Mouse (Mus musculus) bone marrow macrophage, adult 2 months (primary cell): ENCODE measurements at regions not wholly inside any gene's neighbourhood (a gene's known extent, or its start where the extent isn't known, plus 50 kb on each side); places are given as distances from the start of the nearest gene placed in this dataset.

ENCODE experiments used
- H3K27ac ChIP-seq: 2 replicates; pipeline ENCODE4 v1.5.1; 2012; ENCODE audit warnings: low read depth, low read length; ENCODE audit not compliant: insufficient read depth
- H3K4me1 ChIP-seq: 2 replicates; pipeline ENCODE4 v1.6.1; 2012; ENCODE audit warnings: low read length; ENCODE audit not compliant: control insufficient read depth, insufficient read depth
- H3K4me3 ChIP-seq: 2 replicates; pipeline ENCODE4 v1.5.1; 2012; ENCODE audit warnings: mild to moderate bottlenecking, low read length, moderate library complexity; ENCODE audit not compliant: insufficient read depth
- CTCF ChIP-seq: IDR thresholded peaks from 2 replicates; pipeline ENCODE4 v1.5.1; 2012; ENCODE audit warnings: low read depth, mild to moderate bottlenecking, low read length, moderate library complexity
- POLR2A ChIP-seq: IDR thresholded peaks from 2 replicates; pipeline ENCODE4 v1.6.1; 2012; ENCODE audit warnings: mild to moderate bottlenecking, low read depth, low read length, borderline replicate concordance

DNA sequence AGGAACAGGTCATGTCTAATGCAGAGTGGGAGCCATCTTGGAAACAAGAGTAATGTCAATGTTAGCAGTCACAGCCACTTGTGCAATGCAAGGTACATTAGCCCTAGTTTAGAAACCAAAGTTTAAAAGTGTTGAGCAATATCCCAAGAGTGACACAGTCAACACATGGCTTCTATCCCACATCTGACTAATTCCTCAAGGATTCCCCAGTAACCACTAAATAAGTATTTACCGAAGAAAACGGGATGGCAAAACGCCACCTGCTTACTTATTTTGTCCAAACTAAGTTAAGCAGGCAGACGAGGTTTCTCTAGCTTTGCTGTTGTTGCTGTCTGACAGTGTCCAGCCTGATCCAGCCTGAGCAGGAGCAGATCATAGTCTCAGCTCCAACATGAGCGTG, 67.1 kb upstream of the Id4 start:
- no peak for TF ChIP-seq CTCF
- no peak for TF ChIP-seq POLR2A
- Histone ChIP-seq H3K27ac (no peak overlapping the region), H3K4me1 (no peaks in the 10 kb centered on the region), H3K4me3 (no peak overlapping the region)

DNA sequence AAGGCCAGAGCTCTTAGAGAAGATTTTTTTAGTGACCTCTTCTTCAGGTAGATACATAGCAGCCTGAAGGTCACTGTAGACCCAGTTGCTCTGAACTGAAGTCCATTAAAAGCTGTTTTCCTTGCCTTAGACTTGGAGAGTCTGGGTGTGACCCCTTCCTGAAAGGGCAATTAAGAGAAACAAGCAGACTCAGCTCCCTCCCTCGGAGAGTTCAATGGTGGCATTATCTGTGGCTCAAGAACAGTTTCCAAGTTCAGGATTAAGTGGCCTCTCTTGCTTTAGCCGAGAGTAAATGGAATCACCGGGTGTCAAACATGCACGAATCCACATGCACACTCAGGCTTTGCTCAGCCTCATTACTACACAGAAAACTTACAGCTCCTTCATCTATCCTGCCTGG, 53.2 kb upstream of the Id4 start:
- Histone ChIP-seq H3K27ac (no peak overlapping the region), H3K4me3 (no peak overlapping the region), H3K4me1 (no peaks in the 10 kb centered on the region)
- TF ChIP-seq CTCF = no peak
- TF ChIP-seq POLR2A = no peak
